Mouse (Mus musculus): Measurements from ENCODE around the gene Nup62. TPM values are rescaled to one million over a fixed set of nuclear protein-coding genes. Genes with fewer than 3 reads are reported as not detected.
A peak's percentile ranks its signal among the peaks of the same experiment; 100 is the strongest.

Gene Nup62
- polyA plus RNA-seq, 1 experiment, result 77.0 TPM

DNA sequence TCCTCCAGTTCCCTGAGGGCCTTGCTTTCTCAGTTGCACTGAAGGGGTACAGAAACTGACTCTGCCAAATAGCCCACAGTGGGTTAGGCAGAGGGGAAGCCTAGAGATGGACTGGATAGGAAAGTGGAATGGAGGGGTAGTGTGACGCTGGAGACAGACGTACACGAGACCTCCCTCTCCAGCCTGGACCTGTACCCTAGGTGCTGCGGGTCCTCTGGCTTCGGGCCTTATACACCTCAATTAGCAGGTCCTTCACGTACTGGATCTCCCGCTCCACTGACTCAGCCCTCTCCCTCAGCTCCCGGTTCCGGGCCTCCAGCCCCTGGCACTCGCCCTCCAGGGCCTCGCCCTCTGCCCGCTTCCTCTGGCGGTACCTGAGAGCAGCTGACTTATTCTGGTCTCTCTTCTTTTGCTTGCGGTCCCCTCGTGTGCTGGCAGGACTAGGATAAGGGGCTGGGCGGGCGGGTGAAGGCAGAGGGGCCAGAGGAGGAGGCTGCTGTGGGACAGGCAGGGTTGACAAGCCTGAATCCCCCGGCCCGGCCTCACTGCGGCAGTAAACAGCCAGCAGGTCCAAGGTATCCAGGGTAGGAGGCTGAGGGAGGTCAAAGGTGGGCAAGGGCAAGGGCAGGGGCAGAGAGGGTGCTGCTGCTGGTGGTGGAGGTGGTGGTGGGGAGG, 3.1 kb upstream of the Nup62 start:
- Histone ChIP-seq H3K4me3 (peak overlapping the region; percentile 94), H3K79me2 (ENCODE audit: control insufficient read depth, insufficient read depth) (peaks cover 37% of the 10 kb centered on the region), H3K36me3 (ENCODE audit: control insufficient read depth, insufficient read depth) (peaks cover 39% of the 10 kb centered on the region), H3K27me3 (ENCODE audit: control insufficient read depth, insufficient read depth, insufficient read length) (no peaks in the 10 kb centered on the region), H3K4me2 (ENCODE audit: low read depth) (no peak overlapping the region), H3ac (ENCODE audit: control insufficient read depth, insufficient read length) (no peak overlapping the region)
- TF ChIP-seq SRF (IDR thresholded peaks at IDR 0.05; ENCODE audit: control insufficient read depth, insufficient read length, low read depth) (no peak), POLR2A (IDR thresholded peaks at IDR 0.05; ENCODE audit: insufficient read length, low read depth) (peak; percentile 29), POLR2AphosphoS2 (IDR thresholded peaks at IDR 0.05; ENCODE audit: insufficient read length, low read depth) (peak; percentile 77)

DNA sequence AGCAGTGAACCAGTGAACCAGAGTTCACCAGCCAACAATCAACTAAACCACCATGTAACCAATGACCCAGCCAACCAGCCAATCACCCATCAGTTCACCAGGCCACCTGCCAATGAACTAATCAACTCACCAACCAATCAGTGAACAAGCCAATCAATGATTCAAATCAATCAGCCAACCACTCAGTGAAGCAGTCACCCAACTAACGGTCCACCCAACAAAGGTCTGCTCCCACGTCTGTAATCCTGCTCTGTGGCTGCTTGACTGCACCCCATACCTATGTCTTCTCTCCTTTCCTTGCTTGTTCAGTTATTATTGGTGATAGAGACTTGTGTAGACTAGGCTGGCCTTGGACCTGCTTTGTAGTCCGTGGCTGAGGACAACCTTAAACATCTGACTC, 1.9 kb upstream of the Nup62 start:
- H3K79me2 ChIP-seq (ENCODE audit: control insufficient read depth, insufficient read depth), result peaks cover 49% of the 10 kb centered on the region
- no peaks in the 10 kb centered on the region for H3K27me3 ChIP-seq (ENCODE audit: control insufficient read depth, insufficient read depth, insufficient read length)
- H3ac ChIP-seq (ENCODE audit: control insufficient read depth, insufficient read length), result no peak overlapping the region
- TF ChIP-seq POLR2AphosphoS2 (IDR thresholded peaks at IDR 0.05; ENCODE audit: insufficient read length, low read depth) (peak; percentile 62), MAX (IDR thresholded peaks at IDR 0.05; ENCODE audit: low read depth) (no peak), TCF3 (IDR thresholded peaks at IDR 0.05; ENCODE audit: insufficient read length, low read depth) (no peak), MYOD1 (IDR thresholded peaks at IDR 0.05; ENCODE audit: control insufficient read depth in 1 of 3, insufficient read length in 2 of 3, low read depth in 2 of 3) (no peak), USF1 (IDR thresholded peaks at IDR 0.05; ENCODE audit: low read depth) (no peak), TCF12 (IDR thresholded peaks at IDR 0.05; ENCODE audit: insufficient read depth, poor library complexity, severe bottlenecking) (no peak), POLR2A (IDR thresholded peaks at IDR 0.05; ENCODE audit: insufficient read length, low read depth) (peak; percentile 39), SRF (IDR thresholded peaks at IDR 0.05; ENCODE audit: control insufficient read depth, insufficient read length, low read depth) (no peak)
- H3K4me3 ChIP-seq, result peak overlapping the region; percentile 94
- H3K4me2 ChIP-seq (ENCODE audit: low read depth), result peak overlapping the region; percentile 86
- H3K36me3 ChIP-seq (ENCODE audit: control insufficient read depth, insufficient read depth), result peaks cover 39% of the 10 kb centered on the region

DNA sequence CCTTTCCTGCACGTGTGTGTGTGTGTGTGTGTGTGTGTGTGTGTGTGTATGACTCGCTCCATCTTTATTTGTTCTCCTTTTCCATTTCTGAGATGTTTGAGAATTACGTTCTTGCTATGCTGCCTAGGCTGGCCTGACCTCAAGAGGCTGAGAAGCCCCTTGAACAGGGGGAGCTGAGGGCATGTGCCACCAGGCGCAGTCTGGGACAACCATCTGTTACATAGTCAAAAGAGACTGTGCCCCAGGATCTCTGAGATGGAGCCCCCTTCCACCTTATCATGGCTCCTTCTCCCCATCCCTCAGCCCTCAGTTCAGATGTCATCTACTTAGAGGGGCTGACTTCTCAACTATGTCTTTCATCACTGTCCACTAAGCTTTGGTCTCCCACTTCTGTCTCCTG, 1.5 kb upstream of the Nup62 start:
- TF ChIP-seq MYOD1 (IDR thresholded peaks at IDR 0.05; ENCODE audit: control insufficient read depth in 1 of 3, insufficient read length in 2 of 3, low read depth in 2 of 3) (no peak), E2F4 (IDR thresholded peaks at IDR 0.05; ENCODE audit: insufficient read depth) (no peak), USF1 (IDR thresholded peaks at IDR 0.05; ENCODE audit: low read depth) (no peak), SRF (IDR thresholded peaks at IDR 0.05; ENCODE audit: control insufficient read depth, insufficient read length, low read depth) (no peak), MAX (IDR thresholded peaks at IDR 0.05; ENCODE audit: low read depth) (no peak), TCF3 (IDR thresholded peaks at IDR 0.05; ENCODE audit: insufficient read length, low read depth) (no peak), POLR2A (IDR thresholded peaks at IDR 0.05; ENCODE audit: insufficient read length, low read depth) (peak; percentile 26), POLR2AphosphoS2 (IDR thresholded peaks at IDR 0.05; ENCODE audit: insufficient read length, low read depth) (peak; percentile 56)
- Histone ChIP-seq H3K27me3 (ENCODE audit: control insufficient read depth, insufficient read depth, insufficient read length) (no peaks in the 10 kb centered on the region), H3K79me2 (ENCODE audit: control insufficient read depth, insufficient read depth) (peaks cover 53% of the 10 kb centered on the region), H3ac (ENCODE audit: control insufficient read depth, insufficient read length) (no peak overlapping the region), H3K4me2 (ENCODE audit: low read depth) (peak overlapping the region; percentile 86), H3K4me3 (peak overlapping the region; percentile 94), H3K36me3 (ENCODE audit: control insufficient read depth, insufficient read depth) (peaks cover 39% of the 10 kb centered on the region)

DNA sequence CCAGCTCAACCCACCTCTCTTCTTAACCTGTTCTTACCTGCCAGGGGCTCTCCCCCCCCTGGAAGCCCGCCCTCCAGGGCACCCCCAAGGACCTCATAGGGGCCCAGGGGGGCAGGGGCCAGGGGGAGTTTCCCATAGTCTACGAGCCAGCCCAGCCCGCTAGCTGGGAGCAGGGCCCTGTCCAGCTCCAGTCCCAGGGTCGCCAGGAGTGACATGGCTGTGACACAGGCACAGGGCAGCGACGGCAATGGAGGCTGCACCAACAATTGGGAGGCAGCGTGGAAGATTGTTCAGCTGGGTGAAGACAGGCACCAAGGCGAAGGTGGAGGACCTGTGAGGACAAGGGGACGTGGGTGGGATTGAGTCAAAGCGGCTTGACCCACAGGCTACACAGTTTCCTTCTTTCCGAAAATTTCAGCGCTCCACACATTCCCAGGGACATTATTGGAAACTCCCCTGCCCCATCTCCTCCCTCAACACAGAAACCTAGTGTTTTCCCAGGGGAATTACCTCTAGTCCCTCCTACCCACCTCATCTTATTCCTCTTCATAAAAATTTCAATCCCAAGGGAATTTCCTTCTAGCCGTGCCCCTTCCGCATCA, 835 bp upstream of the Nup62 start:
- Histone ChIP-seq H3K4me2 (ENCODE audit: low read depth) (peak overlapping the region; percentile 86), H3K4me3 (peak overlapping the region; percentile 94), H3ac (ENCODE audit: control insufficient read depth, insufficient read length) (peak overlapping the region; percentile 65), H3K79me2 (ENCODE audit: control insufficient read depth, insufficient read depth) (peaks cover 59% of the 10 kb centered on the region), H3K27me3 (ENCODE audit: control insufficient read depth, insufficient read depth, insufficient read length) (no peaks in the 10 kb centered on the region), H3K36me3 (ENCODE audit: control insufficient read depth, insufficient read depth) (peaks cover 37% of the 10 kb centered on the region)
- no peak for TF ChIP-seq TCF3 (IDR thresholded peaks at IDR 0.05; ENCODE audit: insufficient read length, low read depth)
- TF ChIP-seq REST (IDR thresholded peaks at IDR 0.05; ENCODE audit: insufficient read depth, insufficient read length), result no peak
- no peak for TF ChIP-seq TCF12 (IDR thresholded peaks at IDR 0.05; ENCODE audit: insufficient read depth, poor library complexity, severe bottlenecking)
- peak; percentile 45 for TF ChIP-seq POLR2A (IDR thresholded peaks at IDR 0.05; ENCODE audit: insufficient read length, low read depth)
- TF ChIP-seq MYOD1 (IDR thresholded peaks at IDR 0.05; ENCODE audit: control insufficient read depth in 1 of 3, insufficient read length in 2 of 3, low read depth in 2 of 3), result no peak
- no peak for TF ChIP-seq CEBPB (IDR thresholded peaks at IDR 0.05; ENCODE audit: insufficient read depth, poor library complexity, severe bottlenecking)
- no peak for TF ChIP-seq SRF (IDR thresholded peaks at IDR 0.05; ENCODE audit: control insufficient read depth, insufficient read length, low read depth)
- TF ChIP-seq MYOG (IDR thresholded peaks at IDR 0.05; ENCODE audit: control insufficient read depth in 1 of 3, insufficient read depth in 1 of 3, insufficient read length in 2 of 3, low read depth in 2 of 3), result no peak
- no peak for TF ChIP-seq USF1 (IDR thresholded peaks at IDR 0.05; ENCODE audit: low read depth)
- TF ChIP-seq E2F4 (IDR thresholded peaks at IDR 0.05; ENCODE audit: insufficient read depth), result no peak
- no peak for TF ChIP-seq MAX (IDR thresholded peaks at IDR 0.05; ENCODE audit: low read depth)
- peak; percentile 77 for TF ChIP-seq POLR2AphosphoS2 (IDR thresholded peaks at IDR 0.05; ENCODE audit: insufficient read length, low read depth)

DNA sequence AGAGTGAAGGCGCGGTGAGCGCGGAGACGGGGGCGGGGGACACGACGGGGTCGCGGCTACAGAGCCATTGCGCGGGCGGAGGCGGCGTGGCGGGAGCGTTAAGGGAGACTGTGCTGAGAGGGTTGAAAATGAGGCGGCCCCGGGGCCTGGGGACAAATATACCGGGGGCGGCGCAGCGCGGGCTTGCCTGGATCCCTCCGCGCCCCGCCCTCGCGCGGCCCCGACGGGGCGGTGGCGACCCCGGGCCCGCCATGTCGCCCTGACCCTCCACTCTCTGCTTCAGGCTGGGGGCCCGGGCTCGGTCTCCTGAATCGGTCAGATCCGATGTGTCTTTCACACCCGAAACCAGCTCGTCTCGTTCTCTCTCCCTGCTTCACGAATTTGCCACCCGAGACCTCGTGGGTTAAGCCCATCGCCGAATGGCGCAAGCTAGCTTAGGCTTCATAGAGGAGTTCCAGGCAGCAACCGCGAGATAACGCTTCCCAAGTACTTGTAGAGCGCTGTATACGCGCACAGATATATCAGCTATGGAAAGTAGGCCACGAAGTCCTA, 658 bp downstream of the Nup62 start, which contains the start of gene Atf5:
Gene Atf5, minus strand, starts transcription at position 189 of the 552 bp plus-strand sequence.
- Histone ChIP-seq H3K4me3 (peak within 1 kb of the TSS; percentile 94), H3K79me2 (ENCODE audit: control insufficient read depth, insufficient read depth) (peaks cover 74% of the 10 kb centered on the region), H3K4me2 (ENCODE audit: low read depth) (peak within 1 kb of the TSS; percentile 97), H3ac (ENCODE audit: control insufficient read depth, insufficient read length) (peak within 1 kb of the TSS; percentile 65), H3K27me3 (ENCODE audit: control insufficient read depth, insufficient read depth, insufficient read length) (no peaks in the 10 kb centered on the region), H3K36me3 (ENCODE audit: control insufficient read depth, insufficient read depth) (peaks cover 25% of the 10 kb centered on the region)
- TF ChIP-seq USF1 (IDR thresholded peaks at IDR 0.05; ENCODE audit: low read depth) (no peak), CEBPB (IDR thresholded peaks at IDR 0.05; ENCODE audit: insufficient read depth, poor library complexity, severe bottlenecking) (no peak), POLR2AphosphoS2 (IDR thresholded peaks at IDR 0.05; ENCODE audit: insufficient read length, low read depth) (peak; percentile 88), TCF12 (IDR thresholded peaks at IDR 0.05; ENCODE audit: insufficient read depth, poor library complexity, severe bottlenecking) (no peak), MYOD1 (IDR thresholded peaks at IDR 0.05; ENCODE audit: control insufficient read depth in 1 of 3, insufficient read length in 2 of 3, low read depth in 2 of 3) (no peak), REST (IDR thresholded peaks at IDR 0.05; ENCODE audit: insufficient read depth, insufficient read length) (no peak), MYOG (IDR thresholded peaks at IDR 0.05; ENCODE audit: control insufficient read depth in 1 of 3, insufficient read depth in 1 of 3, insufficient read length in 2 of 3, low read depth in 2 of 3) (peak in 1 of 3 experiments; percentile 5), POLR2A (IDR thresholded peaks at IDR 0.05; ENCODE audit: insufficient read length, low read depth) (peak; percentile 89), E2F4 (IDR thresholded peaks at IDR 0.05; ENCODE audit: insufficient read depth) (no peak), MAX (IDR thresholded peaks at IDR 0.05; ENCODE audit: low read depth) (no peak), SRF (IDR thresholded peaks at IDR 0.05; ENCODE audit: control insufficient read depth, insufficient read length, low read depth) (peak; percentile 2)

Data from myocyte (in vitro differentiated cells).